Mouse (Mus musculus): Measurements from ENCODE around the gene Zfand2b. TPM values are rescaled to one million over a fixed set of nuclear protein-coding genes. Genes with fewer than 3 reads are reported as not detected.

Gene Zfand2b
- total RNA-seq (2021), result 10 to 100 TPM; 17.3 to 20.6 TPM

GRCm38 (mm10) chr1:75168472-75169464 lies at the start of gene Zfand2b:
Gene Zfand2b, plus strand, starts transcription at chr1:75168646.
- DNase-seq, result peak; percentile 98

- DNase-seq, result no peak
Observed at GRCm38 (mm10) chr1:75122211-75122610, 46.2 kb upstream of the Zfand2b start.

- peak; percentile 96 for DNase-seq
Observed at GRCm38 (mm10) chr1:75124346-75125321, 43.8 kb upstream of the Zfand2b start, which contains the start of gene Nhej1. Gene Nhej1, minus strand, starts transcription at chr1:75125200.

GRCm38 (mm10) chr1:75125418-75125817 lies 43.0 kb upstream of the Zfand2b start:
- DNase-seq, result no peak

- no peak for DNase-seq
Observed at GRCm38 (mm10) chr1:75128641-75129040, 39.8 kb upstream of the Zfand2b start.

- DNase-seq, result no peak
Observed at GRCm38 (mm10) chr1:75133421-75134207, 34.8 kb upstream of the Zfand2b start, which contains the start of gene Slc23a3. Gene Slc23a3, minus strand, starts transcription at chr1:75133890.

- no peak for DNase-seq
Observed at GRCm38 (mm10) chr1:75136293-75136692, 32.2 kb upstream of the Zfand2b start.

- DNase-seq, result no peak
Observed at GRCm38 (mm10) chr1:75136730-75137129, 31.7 kb upstream of the Zfand2b start.

GRCm38 (mm10) chr1:75138448-75138847 lies 30.0 kb upstream of the Zfand2b start:
- no peak for DNase-seq

- no peak for DNase-seq
Observed at GRCm38 (mm10) chr1:75140601-75141190, 27.8 kb upstream of the Zfand2b start.

GRCm38 (mm10) chr1:75141486-75142190 lies 26.8 kb upstream of the Zfand2b start:
- DNase-seq, result peak; percentile 76

GRCm38 (mm10) chr1:75142301-75143261 lies 25.9 kb upstream of the Zfand2b start, which contains the start of the genes Cnppd1 and Retreg2:
Gene Cnppd1, minus strand, starts transcription at chr1:75142711.
Gene Retreg2, plus strand, starts transcription at chr1:75142778.
- DNase-seq, result peak; percentile 97

- no peak for DNase-seq
Observed at GRCm38 (mm10) chr1:75145589-75145988, 22.9 kb upstream of the Zfand2b start.

GRCm38 (mm10) chr1:75147411-75148135 lies 20.9 kb upstream of the Zfand2b start:
- no peak for DNase-seq

GRCm38 (mm10) chr1:75148727-75149126 lies 19.7 kb upstream of the Zfand2b start:
- no peak for DNase-seq

- no peak for DNase-seq
Observed at GRCm38 (mm10) chr1:75155837-75156236, 12.6 kb upstream of the Zfand2b start.

- DNase-seq, result no peak
Observed at GRCm38 (mm10) chr1:75158990-75159389, 9.5 kb upstream of the Zfand2b start.

GRCm38 (mm10) chr1:75159540-75160255 lies 8.7 kb upstream of the Zfand2b start:
- no peak for DNase-seq

All from heart, postnatal 4 days (tissue).